Mouse (Mus musculus): ENCODE data around the gene Prr13.

DNA sequence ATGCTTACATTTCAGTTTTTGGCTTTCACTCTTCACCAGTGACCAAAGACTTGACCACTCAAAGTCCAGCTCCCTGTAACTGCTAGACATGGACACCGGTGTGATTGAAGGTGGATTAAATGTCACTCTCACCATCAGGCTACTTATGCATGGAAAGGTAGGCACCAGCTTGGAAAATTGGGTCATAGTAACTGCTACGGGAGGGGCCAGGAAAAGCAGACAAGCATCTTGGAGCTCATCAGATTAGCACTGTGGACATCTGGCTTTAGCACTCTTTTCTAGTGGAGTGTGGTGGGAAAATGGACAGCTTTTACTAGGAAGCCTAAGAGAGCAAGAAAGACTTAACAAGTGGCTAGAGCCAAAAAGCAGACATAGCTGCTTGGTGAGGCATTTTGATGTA lies 14.4 kb downstream of the Prr13 start:
- TF ChIP-seq CTCF (IDR thresholded peaks at IDR 0.05; ENCODE audit: borderline replicate concordance, insufficient read depth, low read length) (no peak), POLR2A (IDR thresholded peaks at IDR 0.05; ENCODE audit: low read depth, low read length) (no peak)

Data from embryonic fibroblast, embryonic 13.5 days (primary cell).